Mouse (Mus musculus) embryonic stem cell, embryonic (primary cell): ENCODE results near the gene Kdm2b.

Source experiments
- CTCF ChIA-PET, 4 experiments: fragments of 300-600 bp in 2 of 4; fragments of 350-600 bp in 2 of 4; sonication (Branson Sonifier 250); formaldehyde crosslinking; loops; one replicate each; lab custom pipeline; 2022; ENCODE audit warnings: inconsistent platforms in 2 of 4; lab: Charles Lee
- POLR2A ChIA-PET, 4 experiments: fragments of 300-600 bp in 2 of 4; fragments of 350-600 bp in 2 of 4; sonication (Branson Sonifier 250); formaldehyde crosslinking; loops; one replicate each; lab custom pipeline; 2022; ENCODE audit warnings: antibody characterized with exemption in 4 of 4, inconsistent platforms in 1 of 4; lab: Charles Lee

The Kdm2b gene

DNA sequence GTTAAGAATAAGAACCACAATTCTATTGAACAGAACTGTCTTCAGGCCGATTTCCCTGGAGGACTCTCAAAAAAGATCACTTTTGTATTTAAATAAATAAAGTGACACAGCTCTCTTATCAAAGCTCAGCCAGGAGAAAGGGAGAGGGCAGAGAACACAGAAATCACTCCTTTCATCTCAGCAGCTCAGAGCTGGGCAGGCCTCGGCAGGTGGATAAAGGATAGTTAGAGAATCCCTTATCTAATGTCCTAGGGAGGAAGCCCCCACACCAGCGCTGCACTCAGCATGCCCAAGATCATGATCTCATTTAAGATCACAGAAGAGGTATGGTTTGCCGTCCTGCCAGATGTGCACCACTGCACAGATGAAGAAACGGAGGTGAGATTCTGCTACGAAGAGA, 87.4 kb downstream of the Kdm2b start:
- ChIA-PET CTCF (no interaction called here), POLR2A (interaction anchor here in 1 of 4 experiments (1.1 to 3.5 kb wide), 3 partner anchors 9 to 77 kb away, joined by 3 to 10 read pairs (median 9); no protein-coding TSS in a partner anchor)

DNA sequence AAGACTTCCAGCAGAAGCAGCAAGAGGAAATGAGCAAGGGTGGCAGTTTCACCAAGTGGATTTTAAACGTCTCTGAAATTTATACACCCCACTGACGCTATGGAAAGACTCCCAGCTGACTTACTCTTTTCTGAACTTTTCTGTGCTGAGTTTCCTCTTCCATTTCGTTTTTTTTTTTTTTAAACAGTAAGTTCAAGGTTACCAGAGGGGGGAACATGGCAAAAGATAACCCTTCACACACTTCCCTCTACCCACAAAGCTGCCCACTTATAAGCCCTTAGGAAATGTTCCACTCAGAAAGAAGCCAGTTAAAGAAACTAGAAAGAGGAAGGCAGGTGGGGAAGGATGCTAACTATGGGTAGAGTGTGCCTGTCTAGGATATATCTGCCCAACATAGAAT, 88.0 kb downstream of the Kdm2b start:
- CTCF ChIA-PET, result interaction anchor here in 3 of 4 experiments (0.6 to 0.9 kb wide), 4 partner anchors 8 to 66 kb away, joined by 3 to 7 read pairs (median 4); no protein-coding TSS in a partner anchor
- POLR2A ChIA-PET, result interaction anchor here in 2 of 4 experiments (0.5 to 3.5 kb wide), 10 partner anchors 8 to 80 kb away, joined by 3 to 10 read pairs (median 3); partner anchors contain the start of gene Anapc5 (in 1 of the 2)

DNA sequence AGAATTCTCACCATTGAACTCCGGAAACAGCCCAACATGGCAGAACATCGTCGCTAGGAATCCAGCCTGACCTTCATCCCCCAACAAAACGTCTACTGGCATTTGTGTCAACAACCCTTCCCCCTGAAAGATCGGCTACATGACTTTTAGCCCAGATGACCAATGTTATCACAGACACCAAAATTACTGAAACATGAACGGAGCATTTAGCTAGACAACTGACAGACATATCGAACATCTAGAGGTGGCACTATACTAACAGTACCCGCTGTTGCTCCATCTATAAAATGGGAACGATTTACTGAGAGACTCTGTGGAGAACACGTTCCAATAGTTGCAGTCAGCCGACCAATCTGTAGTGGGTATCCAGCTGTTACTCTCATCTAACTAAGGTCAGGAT, 88.4 kb downstream of the Kdm2b start:
- ChIA-PET CTCF (interaction anchor here (0.6 to 1.4 kb wide), 6 partner anchors 8 to 67 kb away, joined by 3 to 7 read pairs (median 4); no protein-coding TSS in a partner anchor), POLR2A (interaction anchor here in 2 of 4 experiments (0.5 to 3.5 kb wide), 20 partner anchors 8 to 114 kb away, joined by 3 to 10 read pairs (median 3); partner anchors contain the start of genes Anapc5 (in 2 of the 2), Kdm2b (in 1 of the 2) and Orai1 (in 1 of the 2))

DNA sequence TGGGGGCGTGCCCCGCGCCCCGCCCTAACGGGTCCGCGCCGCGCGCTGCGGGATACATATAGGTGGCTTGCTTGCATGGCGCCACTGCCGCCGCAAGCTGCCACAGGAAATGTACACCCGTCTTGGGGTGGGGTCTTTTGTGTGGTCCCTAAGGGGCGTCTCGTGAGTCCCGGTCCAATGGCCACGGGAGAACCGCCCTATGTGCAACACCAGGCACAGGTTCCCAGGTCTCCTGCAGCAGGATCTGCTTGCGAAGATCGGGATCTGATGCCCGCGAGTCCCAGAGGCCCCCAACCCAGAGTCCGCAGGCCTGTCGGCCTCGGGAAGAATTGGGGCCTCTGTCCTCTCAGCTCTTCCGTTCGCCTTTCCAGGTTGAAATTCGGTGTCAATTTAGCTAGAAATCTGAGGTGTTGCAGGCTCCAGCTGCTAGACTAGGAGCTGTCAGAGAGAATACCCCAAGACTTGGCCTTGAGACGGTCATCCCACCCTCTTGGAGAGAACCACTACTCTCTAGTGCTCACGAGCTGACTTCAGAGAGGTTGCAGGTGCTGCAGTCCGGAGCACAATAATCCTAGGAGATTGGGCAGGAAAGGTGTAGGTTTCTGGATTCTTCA, 89.0 kb downstream of the Kdm2b start:
- ChIA-PET CTCF (interaction anchor here in 3 of 4 experiments (0.5 to 1.4 kb wide), 5 partner anchors 12 to 175 kb away, joined by 3 to 5 read pairs (median 3); no protein-coding TSS in a partner anchor), POLR2A (interaction anchor here (0.5 to 3.5 kb wide), 26 partner anchors 8 to 403 kb away, joined by 3 to 10 read pairs (median 3); partner anchors contain the start of genes Anapc5 (in 2 of the 4), Kdm2b (in 1 of the 4), Orai1 (in 1 of the 4) and Wdr66 (in 1 of the 4))

DNA sequence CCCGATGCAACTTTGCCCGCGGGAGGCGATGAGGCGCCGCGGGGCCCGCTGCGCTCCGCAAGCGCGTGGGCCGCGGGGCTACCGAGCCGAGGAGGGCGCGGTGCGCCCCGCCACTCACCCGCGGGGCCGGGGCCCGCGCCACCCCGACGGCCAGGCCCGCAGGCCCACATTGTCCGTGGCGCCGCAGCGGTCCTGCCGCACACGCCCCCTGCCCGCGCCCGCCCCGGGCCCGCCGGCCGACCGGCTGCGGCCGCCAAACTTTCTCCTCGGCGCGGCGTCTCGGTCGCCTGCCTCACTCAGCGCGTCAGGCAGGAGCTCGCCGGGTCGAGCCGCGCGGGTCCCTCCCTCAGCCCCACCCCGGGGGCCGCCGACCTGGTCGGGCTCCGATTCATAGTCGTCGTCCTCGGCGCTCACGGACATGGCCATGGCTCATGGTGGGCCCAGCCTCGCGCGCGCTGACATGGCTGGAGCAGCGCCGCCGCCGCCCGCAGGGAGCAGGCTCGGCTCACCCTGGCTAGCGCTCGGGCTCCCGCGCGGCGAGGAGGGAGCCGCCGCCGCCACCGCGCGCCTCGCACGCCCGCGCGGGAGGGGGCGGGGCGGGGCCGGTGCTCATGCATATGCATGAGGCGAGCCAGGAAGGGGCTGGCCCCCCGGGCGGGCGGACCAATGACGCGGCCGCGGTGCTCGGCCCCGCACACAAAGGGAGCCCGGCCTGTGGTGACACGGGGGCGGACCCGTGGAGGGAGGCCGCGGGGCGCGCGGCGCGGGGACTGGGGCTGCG, 89.7 kb downstream of the Kdm2b start:
- ChIA-PET POLR2A (interaction anchor here (0.5 to 2.4 kb wide), 21 partner anchors 8 to 389 kb away, joined by 3 to 13 read pairs (median 3); partner anchors contain the start of genes Orai1 (in 2 of the 4), Anapc5 (in 1 of the 4) and Wdr66 (in 1 of the 4)), CTCF (interaction anchor here in 3 of 4 experiments (0.5 to 1.4 kb wide), 5 partner anchors 13 to 174 kb away, joined by 3 to 5 read pairs (median 3); partner anchors contain the start of gene Orai1 (in 1 of the 3))

DNA sequence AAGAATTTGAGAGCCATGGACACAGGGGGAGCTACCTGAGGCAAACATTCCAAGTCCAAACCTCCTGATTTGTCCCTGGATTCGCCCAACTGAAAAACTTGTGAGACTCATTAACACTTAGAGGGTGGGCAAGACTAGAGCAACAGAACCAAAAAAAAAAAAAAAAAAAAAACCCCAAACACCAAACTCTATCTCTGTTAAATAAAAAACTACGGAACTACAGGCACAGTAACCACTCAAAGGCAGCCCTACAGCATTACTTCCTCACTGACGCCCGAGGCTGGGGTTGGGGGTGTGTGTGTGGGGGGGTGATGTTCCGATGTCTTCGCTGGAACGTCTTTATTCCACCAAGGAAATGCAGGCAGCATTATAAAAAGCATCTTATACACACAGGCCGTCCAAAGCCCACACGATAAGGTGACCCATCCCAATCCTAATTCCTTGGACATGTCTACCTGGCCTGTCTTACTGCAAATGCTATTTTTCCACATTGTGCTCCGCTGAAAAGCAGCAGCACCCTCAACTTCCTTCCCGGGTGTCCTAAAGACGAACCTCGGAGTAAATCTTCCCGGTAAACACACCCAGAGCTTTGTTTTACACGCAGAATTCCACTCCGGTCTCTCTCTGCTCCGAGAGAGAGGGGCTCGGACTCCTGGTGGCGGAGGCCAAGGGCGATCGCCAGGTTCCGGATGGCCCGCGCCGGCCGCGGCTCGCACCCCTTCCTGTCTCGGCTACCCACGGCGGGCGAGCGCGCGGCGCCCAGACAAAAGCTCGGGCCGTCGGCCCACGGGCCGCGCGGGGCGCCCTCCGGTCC, 90.5 kb downstream of the Kdm2b start:
- ChIA-PET CTCF (interaction anchor here in 3 of 4 experiments (0.5 to 0.9 kb wide), 7 partner anchors 9 to 522 kb away, joined by 3 to 5 read pairs (median 3); partner anchors contain the start of gene Orai1 (in 1 of the 3)), POLR2A (interaction anchor here (0.7 to 2.4 kb wide), 16 partner anchors 9 to 1126 kb away, joined by 3 to 13 read pairs (median 4); partner anchors contain the start of gene Orai1 (in 1 of the 4))

DNA sequence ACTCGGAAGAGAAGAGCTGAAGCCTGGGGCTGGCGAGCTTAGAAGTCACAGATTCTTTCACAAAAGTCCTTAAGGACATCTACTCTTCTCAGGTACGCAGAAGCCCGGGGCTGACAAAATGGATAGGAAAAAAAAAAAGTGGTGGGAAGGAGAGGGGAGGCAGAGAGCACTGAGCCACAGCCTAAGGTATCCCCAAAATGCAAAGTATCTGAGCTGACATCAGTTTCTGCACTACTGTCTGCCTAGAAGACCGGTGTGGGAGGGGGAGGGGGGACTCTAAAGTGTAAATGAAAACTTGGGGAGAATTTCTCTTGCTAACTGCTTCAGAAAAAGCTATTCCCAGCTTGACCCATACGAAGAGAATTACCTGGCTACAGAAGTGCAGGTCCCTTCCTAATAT, 91.5 kb downstream of the Kdm2b start:
- CTCF ChIA-PET, result interaction anchor here in 3 of 4 experiments (0.7 to 0.9 kb wide), 3 partner anchors 93 to 467 kb away, joined by 4 to 5 read pairs (median 4); no protein-coding TSS in a partner anchor
- POLR2A ChIA-PET, result interaction anchor here in 3 of 4 experiments (0.6 to 2.4 kb wide), 13 partner anchors 10 to 1441 kb away, joined by 3 to 13 read pairs (median 4); no protein-coding TSS in a partner anchor

DNA sequence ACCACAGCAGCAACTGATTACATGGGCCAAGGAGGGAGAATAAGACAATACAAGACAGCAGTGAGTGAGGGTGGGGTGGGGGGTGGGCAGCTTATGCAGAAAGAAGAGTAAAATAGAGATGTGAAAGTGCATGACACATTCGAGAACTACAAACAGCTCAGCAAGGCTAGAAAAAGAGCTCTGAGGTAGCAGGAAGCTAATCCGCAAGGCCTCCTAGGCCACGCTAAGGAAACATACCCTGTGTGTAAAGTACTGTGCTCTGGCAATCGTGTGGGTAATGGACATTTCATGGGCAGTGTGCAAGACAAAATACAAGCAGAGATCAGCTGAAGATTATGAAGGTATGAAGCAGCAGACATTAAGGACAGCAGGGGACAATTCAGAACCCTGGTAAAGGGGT, 94.8 kb downstream of the Kdm2b start:
- ChIA-PET POLR2A (interaction anchor here in 3 of 4 experiments (0.6 to 4.4 kb wide), 18 partner anchors 10 to 169 kb away, joined by 3 to 56 read pairs (median 4); partner anchors contain the start of gene Orai1 (in 1 of the 3)), CTCF (interaction anchor here (0.5 to 2.7 kb wide), 18 partner anchors 11 to 927 kb away, joined by 3 to 21 read pairs (median 3); no protein-coding TSS in a partner anchor)

DNA sequence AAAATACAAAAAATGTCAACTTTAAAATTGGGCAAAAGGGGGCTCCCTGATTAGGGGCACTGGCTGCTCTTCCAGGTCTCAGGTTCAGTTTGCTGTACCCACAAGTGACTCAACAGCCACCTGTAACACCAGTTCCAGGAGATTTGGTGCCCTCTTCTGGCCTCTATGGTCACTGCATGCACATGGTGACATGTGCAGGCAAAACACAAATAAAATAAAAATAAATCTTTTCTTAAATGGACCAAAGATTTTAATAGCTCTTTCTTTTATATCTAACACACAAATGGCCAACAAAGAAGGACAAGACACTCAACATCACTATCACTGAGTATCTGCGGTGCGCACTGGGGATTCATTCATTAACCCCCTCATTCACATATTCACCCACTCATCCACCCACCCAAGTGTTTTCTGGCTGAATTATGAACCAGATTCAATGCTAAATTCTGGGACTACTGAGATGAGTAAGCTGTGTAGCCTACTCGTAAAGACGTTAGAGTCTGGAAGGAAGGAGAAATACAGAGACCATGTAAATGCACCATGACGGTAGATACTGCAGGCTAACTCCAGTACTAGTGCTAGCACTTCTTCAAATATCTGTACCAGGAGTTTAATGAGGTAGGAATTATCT, 95.5 kb downstream of the Kdm2b start:
- ChIA-PET CTCF (interaction anchor here (0.5 to 2.7 kb wide), 18 partner anchors 7 to 436 kb away, joined by 3 to 21 read pairs (median 4); no protein-coding TSS in a partner anchor), POLR2A (interaction anchor here in 3 of 4 experiments (0.6 to 4.4 kb wide), 24 partner anchors 10 to 192 kb away, joined by 3 to 56 read pairs (median 4); partner anchors contain the start of genes Orai1 (in 1 of the 3) and Rnf34 (in 1 of the 3))

DNA sequence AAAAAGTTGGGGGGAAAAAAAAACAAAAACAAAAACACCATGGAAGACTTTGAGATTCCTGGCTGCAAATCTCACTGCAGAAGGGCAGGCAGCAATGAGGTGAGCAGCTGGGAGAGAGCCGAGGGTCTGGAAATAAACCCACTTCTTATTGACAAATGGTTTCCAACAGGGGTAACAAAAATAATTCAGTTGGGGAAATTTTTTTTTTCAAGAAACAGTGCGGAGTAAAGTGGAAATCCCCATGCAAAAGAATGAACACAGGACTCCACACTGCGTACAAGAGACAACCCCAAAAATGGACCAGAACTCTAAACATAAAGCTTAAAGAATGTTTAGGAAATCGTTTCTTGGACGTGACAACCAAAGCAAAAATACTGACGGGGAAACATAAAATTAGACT, 96.4 kb downstream of the Kdm2b start:
- ChIA-PET CTCF (interaction anchor here (0.5 to 2.7 kb wide), 10 partner anchors 8 to 522 kb away, joined by 3 to 21 read pairs (median 4); no protein-coding TSS in a partner anchor), POLR2A (interaction anchor here in 2 of 4 experiments (0.7 to 4.4 kb wide), 8 partner anchors 11 to 256 kb away, joined by 3 to 56 read pairs (median 4); no protein-coding TSS in a partner anchor)

DNA sequence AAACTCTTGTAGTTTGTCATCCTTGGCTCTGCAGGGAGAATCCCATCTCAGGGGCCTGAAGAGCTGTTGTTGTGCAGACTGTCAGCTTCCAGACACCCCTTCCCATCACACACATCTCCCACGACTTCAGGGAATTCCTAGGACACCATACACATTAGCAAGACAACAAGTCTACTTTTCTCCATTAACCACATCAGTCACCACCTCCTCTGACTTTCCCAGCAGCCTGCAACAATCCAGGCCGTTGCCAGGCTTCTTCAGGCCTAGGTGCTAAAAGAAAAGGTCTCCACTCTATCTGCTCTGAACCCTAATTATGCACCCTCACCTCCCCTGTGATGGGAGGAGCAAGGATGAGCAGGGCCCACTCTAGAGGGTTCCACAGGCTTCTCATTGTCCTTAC, 99.2 kb downstream of the Kdm2b start:
- POLR2A ChIA-PET, result interaction anchor here in 3 of 4 experiments (1.5 to 1.6 kb wide), 3 partner anchors 9 to 40 kb away, joined by 3 to 6 read pairs (median 4); no protein-coding TSS in a partner anchor
- CTCF ChIA-PET, result no interaction called here

DNA sequence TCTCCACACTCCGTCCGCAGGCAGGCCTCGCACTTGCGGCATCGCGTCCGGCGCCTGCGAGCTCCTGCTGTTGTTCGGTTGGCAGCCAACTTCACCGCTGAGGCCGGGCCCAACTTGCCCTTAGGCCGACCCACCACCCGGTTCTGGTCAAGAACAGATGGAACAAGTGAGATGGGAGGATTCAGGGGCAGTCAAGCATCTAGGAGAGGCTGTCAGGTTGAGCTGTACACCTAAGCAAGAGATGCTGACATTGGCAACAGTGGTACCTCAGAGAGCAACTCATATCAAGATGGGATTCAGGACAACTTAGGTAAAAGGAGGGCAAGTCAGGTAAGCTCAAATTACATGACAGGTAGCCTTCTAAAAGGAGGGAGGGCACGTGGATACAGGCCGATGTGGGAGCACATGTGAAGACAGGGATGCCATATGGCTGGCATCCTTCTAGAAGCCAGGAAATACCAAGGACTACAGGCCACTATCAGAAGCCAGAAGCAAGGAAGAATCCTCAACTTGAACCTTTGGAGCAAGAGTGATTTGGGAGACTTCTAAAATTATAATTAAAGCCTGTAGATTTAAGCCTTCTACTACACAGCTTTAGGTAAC, 100.9 kb downstream of the Kdm2b start:
- CTCF ChIA-PET, result interaction anchor here in 1 of 4 experiments (1.1 kb wide), 1 partner anchor 8 kb away, joined by 4 read pairs; no protein-coding TSS in a partner anchor
- POLR2A ChIA-PET, result interaction anchor here in 2 of 4 experiments (0.5 to 1.5 kb wide), 14 partner anchors 9 to 250 kb away, joined by 3 to 5 read pairs (median 3); no protein-coding TSS in a partner anchor

DNA sequence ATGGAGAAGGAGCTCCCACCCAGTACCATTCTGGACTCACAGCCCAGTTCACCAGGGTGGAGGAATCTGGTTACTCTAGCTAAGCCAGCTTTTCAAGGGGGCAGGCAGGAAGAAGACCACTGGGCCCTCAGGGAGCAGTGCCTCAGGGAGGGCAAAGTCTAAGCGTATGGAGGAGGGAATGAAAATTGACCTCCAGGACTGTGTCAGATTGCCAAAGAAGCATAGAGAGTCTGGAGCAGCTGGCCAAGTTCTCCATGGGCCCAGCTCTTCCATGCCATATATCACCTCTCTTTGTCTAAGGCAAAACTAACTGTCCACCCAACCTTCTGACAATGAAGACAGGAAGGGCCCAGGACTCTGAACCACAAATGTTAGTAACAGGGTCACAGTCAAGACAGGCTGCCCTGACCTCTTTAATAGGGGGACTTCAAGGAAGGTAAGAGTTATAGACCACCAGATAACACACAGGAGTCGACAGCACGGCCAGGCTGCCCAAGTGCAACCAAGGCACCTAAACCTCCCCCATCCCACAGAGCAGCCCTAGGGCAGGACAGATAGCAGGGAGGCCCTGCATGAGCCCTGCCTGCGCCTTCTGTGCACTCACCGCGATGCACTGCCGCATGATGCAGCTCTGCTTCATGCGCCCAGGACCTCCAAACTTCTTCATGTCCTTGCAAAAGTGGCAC, 101.6 kb downstream of the Kdm2b start:
- ChIA-PET CTCF (no interaction called here), POLR2A (interaction anchor here in 2 of 4 experiments (0.5 to 1.5 kb wide), 15 partner anchors 8 to 250 kb away, joined by 3 to 5 read pairs (median 3); no protein-coding TSS in a partner anchor)

DNA sequence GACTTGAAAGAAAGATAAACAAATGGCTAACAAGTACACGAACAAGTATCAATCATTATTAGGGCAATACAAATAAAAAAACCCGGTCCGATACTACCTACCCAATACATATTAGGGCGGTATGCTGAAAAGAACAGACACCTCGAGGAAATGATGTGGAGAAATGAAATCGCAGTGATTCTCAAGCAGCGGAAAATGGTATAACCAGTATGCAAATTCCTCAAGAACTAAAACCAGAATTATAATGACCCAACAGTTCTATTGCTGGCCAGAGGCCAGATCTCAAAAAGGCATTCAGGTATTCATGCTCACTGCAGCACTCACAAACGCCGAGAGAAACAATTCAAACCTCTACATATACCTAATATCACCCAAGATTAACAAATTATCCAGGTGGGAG, 102.6 kb downstream of the Kdm2b start:
- ChIA-PET POLR2A (no interaction called here), CTCF (interaction anchor here in 2 of 4 experiments (0.6 kb wide), 2 partner anchors 20 to 37 kb away, joined by 3 to 4 read pairs; no protein-coding TSS in a partner anchor)
